Mouse (Mus musculus) heart, postnatal 0 days (tissue): ENCODE data around the gene Prr15l.
A peak's percentile ranks its signal among the peaks of the same experiment; 100 is the strongest.

Experiments
- CTCF ChIP-seq: IDR thresholded peaks from 2 replicates; pipeline ENCODE4 v1.5.1; 2016; ENCODE audit warnings: antibody characterized with exemption, control low read depth, low read depth
- EP300 ChIP-seq: IDR thresholded peaks from 2 replicates; pipeline ENCODE4 v1.6.1; 2016; ENCODE audit warnings: antibody characterized with exemption, low read depth

GRCm38 (mm10) chr11:96910003-96910402 lies 17.9 kb upstream of the Prr15l start:
- TF ChIP-seq CTCF (peak; percentile 90), EP300 (no peak)
